Mouse (Mus musculus) spleen, postnatal 36 days (tissue): ENCODE results near the gene Parp9.
A peak's percentile ranks its signal among the peaks of the same experiment; 100 is the strongest.
"Not testable (repeated sequence)": the region's sequence is repeated elsewhere in the genome, so short reads cannot be mapped to it uniquely, and the experiment has no call there.

Experiments used
- DNase-seq, 2 experiments: peaks; one replicate each; pipeline ENCODE4 v3.0.0; 2022; ENCODE audit warnings: low spot score in 2 of 2, mixed read lengths in 1 of 2

The Parp9 gene

GRCm38 (mm10) chr16:35924341-35924740 is 13.9 kb upstream of the Parp9 start:
- no peak for DNase-seq

DNA sequence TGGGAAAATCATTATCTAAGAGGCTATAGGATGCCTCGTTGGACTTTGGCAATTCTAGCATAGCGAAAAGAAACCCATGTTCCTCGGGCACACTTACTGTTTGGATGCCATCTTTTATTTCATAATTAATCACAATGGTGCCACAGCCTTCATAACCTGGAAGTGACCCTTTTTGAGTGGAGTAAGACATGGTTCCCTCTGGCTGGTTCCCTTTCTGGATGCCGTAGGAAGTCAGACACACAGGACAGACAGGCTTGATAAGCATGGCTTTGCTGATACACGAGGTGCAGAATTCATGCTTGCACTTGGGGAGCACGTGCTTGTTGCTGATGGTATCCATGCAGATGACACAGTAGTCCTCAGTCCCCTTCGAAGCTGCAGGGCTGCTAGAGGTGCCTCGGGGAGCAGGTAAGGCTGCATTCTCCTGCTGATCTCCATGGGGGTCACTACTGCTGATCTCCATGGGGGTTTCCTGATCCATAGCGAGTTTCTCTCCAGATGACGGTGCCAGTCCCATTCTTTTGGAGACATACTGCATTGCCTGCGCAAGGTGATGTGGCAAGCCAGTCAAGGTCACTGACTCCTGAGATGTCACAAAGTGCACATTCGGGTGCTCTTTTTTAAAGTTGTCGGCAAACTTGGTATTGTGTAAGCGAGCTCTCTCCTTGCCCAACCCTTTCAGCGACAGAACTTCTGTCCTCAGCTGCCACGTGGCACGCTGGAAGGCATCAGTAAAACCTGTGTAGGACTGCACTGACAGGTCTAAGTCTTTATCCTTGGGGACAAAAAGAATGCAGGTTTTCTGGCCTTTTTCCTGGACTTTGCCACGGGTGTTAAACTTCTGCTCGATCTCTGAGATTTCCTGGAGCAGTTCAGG is 5.9 kb upstream of the Parp9 start:
- no peak for DNase-seq

DNA sequence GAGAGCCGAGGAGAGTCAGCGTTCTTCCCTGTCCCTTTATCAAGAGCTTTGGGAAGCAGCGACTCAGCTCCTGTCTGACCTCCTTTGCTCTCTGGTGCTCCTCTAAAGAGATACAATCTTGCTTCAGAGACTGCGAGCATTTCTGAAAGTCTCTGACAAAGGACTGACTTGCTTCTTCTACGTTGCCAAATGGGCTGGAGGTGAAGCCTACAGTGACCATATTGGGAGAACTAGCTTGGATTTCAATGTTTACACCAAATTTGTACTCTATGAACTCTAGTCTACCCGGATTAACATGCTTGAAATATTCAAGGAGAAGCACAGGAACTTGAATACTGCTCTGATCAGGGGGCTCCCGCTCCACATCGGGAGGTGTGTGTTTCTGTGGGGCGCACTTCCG is 5.1 kb upstream of the Parp9 start:
- DNase-seq, result no peak

DNA sequence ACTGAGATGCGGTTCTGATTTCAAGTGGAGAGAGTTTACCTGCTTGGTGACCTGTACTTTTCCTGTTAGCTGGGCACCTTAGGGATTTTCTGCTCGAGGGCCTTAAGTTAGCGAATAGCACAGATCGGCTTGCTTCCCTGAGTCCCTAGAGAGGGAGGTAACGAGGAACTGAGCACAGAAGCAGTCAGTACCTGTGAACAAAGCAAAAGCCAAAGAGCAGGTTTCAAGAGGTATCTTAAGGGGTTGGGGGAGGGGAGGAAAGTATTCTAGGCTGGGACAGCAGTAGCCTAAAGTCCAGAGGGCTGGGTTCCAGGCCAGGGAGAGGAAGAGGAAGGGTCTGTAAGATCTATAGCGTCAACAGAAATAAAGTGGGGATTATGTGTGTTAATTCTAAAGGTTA is 991 bp downstream of the Parp9 start:
- no peak for DNase-seq

DNA sequence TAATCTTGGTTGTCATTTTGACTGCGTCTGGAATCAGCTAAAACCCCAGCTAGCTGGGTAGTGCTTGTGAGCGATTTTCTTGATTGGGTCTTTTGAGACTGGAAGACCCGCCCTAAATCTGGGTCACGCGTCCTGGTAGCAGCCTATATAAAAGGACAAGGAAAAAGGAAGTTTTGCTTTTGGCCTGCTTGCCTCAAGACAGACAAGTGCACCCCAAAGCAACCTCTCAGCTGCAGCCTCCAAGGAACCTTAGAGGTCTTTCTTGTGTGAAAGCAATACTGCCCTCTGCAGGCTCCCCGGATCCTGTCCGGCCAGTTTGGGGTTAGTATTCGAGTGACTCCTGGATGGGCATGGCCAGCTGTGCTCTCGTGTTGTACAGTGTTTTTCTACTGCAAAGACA is 1.4 kb downstream of the Parp9 start:
- DNase-seq, result peak; percentile 92 to 93

DNA sequence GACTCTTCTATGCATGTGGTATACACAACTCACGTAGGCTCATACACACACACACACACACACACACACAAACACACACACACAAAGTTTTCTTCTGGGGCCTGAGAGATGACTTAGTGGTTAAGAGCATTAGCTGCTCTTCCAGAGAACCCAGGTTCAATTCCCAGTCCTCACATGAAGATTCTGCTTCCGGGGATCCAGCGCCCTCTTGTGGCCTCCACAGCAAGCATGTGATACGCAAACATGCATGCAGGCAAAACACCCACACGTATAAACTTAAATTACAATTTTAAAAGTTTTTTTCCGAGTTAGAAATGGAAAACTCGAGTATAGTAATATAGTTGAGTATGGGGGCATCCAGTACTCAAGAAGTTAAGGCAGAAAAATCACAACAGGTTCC is 3.1 kb downstream of the Parp9 start:
- no peak for DNase-seq

GRCm38 (mm10) chr16:35949264-35949663 is 11.0 kb downstream of the Parp9 start:
- DNase-seq, result no peak

GRCm38 (mm10) chr16:35951216-35951615 is 12.9 kb downstream of the Parp9 start:
- no peak for DNase-seq

- DNase-seq, result no peak
Observed at GRCm38 (mm10) chr16:35952628-35953130, 14.4 kb downstream of the Parp9 start.

GRCm38 (mm10) chr16:35965991-35966390 is 27.7 kb downstream of the Parp9 start:
- not testable (repeated sequence) for DNase-seq

DNA sequence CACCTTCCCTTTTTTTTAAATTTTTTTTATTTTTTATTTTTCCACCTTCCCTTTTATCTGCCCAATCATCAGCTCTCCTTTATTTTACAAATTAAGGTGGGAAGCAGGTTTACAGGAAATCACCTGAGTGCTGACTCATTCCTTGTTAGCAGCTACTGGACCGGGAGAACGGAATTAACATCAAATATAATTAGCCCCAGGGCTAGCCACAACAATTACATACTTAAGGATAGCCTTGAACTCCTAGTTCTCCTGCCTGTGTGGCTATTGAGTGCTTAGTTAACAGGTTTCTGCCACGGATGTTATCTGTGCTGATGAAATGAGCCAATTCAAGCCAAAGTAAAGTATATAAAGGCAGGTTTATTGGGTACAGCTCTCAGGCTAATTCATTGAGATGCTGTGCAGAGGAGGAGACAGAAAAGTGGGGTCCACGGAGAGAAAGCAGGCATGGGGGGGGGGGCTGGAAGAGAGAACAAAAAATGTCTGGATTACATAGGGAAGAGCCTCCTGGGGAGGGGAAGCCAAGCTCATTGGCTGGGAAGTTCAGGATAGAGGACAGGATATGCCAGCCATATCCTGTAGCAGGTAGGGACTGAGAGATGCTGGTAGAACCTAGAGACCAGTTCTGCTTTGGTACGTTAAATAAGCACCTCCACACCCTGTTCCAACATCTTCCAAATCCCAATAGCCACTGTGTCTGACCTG is 28.3 kb downstream of the Parp9 start:
- no peak for DNase-seq

- DNase-seq, result no peak
Observed at GRCm38 (mm10) chr16:35967319-35967718, 29.0 kb downstream of the Parp9 start.

- DNase-seq, result no peak
Observed at GRCm38 (mm10) chr16:35968149-35968548, 29.9 kb downstream of the Parp9 start.

- no peak for DNase-seq
Observed at GRCm38 (mm10) chr16:35974021-35974420, 35.8 kb downstream of the Parp9 start.

- DNase-seq, result not testable (repeated sequence)
Observed at GRCm38 (mm10) chr16:35978450-35978849, 40.2 kb downstream of the Parp9 start, which contains the start of gene Kpna1. Gene Kpna1, plus strand, starts transcription at chr16:35978750.

GRCm38 (mm10) chr16:35981363-35981821 is 43.1 kb downstream of the Parp9 start:
- DNase-seq, result peak; percentile 98 to 100

- DNase-seq, result no peak
Observed at GRCm38 (mm10) chr16:35982506-35982901, 44.2 kb downstream of the Parp9 start.

GRCm38 (mm10) chr16:35982902-35983516 is 44.7 kb downstream of the Parp9 start:
- DNase-seq, result peak; percentile 92 to 94

DNA sequence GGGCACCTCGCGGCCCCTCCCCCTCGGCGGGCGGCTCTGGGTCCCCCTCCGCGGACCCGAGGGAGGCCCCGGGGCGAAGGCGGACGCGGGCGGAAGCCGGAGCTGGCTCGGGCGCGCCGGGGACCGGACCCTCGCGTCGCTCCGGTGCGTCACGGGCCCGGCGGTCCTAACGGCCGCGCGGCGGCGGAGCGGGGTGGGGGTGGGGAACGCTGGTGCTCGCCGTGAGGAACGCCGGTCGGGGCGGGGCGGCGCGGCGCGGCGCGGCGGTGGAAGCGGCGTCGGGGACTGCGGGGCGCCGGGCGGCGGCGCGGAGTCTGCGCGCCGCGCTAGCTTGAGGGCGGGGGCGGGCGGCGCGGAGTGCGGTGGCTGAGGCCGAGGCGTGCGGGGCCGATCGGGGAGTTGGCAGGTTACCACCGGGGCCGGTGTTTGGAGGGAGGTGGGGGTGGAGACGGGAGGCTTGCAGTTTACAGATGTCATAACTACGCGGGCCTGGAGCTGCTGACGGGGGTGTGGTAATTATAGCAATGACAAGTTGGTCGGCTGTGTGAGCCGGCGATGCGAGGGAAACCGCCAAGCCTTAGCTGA is 45.3 kb downstream of the Parp9 start:
- peak; percentile 64 to 68 for DNase-seq

- no peak for DNase-seq
Observed at GRCm38 (mm10) chr16:35984471-35984870, 46.2 kb downstream of the Parp9 start.

GRCm38 (mm10) chr16:35987930-35988329 is 49.7 kb downstream of the Parp9 start:
- DNase-seq, result no peak

GRCm38 (mm10) chr16:35992391-35992790 is 54.1 kb downstream of the Parp9 start:
- DNase-seq, result no peak
